In the genomic region with DNA sequence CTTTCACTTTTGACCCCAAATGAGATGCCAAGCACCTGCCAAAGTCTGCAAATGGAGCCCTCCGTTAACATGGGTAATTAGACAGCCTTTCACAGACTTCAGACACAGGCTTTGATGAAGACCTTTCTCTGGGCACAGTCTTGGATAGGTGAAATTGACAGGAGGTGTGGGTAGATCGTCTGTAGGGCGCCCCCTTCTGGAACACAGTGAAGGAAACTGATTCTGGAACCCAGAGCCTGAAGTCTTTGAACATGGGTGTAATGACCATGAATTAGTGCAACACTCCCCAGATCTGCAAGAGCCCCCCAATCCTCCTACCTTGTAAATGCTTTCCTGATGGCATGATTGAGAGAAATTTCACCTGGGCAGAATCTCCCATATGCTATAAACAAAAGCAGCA, we compare ENCODE assay signal across 10 mouse cellular contexts.
A peak's percentile ranks its signal among the peaks of the same experiment; 100 is the strongest.
DNase-seq lines count a peak whose midpoint lies in the region; ATAC-seq lines count a peak whose summit lies in the region.
"Had no signal": no experiment of that assay in that cellular context is flagged by ENCODE, and none has a peak within 500 bp of the region (broad histone marks: within the 10 kb centered on the region; RNA-seq: fewer than 3 reads in every experiment).

No protein-coding gene starts in this region.

- no peaks in the 10 kb centered on the region for H3K9me3 ChIP-seq in hindbrain, embryonic 11.5 days (ENCODE audit: control insufficient read depth, low read length)
- no peaks in the 10 kb centered on the region for H3K9me3 ChIP-seq in hindbrain, embryonic 13.5 days
- H3K9me3 ChIP-seq in embryonic facial prominence, embryonic 10.5 days: no peaks in the 10 kb centered on the region
- H3K9me3 ChIP-seq: liver, embryonic 15.5 days had no signal

- no peak overlapping the region for H3K4me3 ChIP-seq in hindbrain, embryonic 11.5 days (ENCODE audit: low read depth, low read length)
- H3K4me3 ChIP-seq in hindbrain, embryonic 13.5 days: no peak overlapping the region
- H3K4me3 ChIP-seq in embryonic facial prominence, embryonic 10.5 days: no peak overlapping the region
- H3K4me3 ChIP-seq: liver, embryonic 15.5 days had no signal

- WGBS in hindbrain, embryonic 11.5 days: 28% methylated on average over 3 of the region's 3 CpGs
- 28% methylated on average over 3 of the region's 3 CpGs for WGBS in hindbrain, embryonic 13.5 days
- 30% methylated on average over 3 of the region's 3 CpGs for WGBS in embryonic facial prominence, embryonic 10.5 days

- ATAC-seq in hindbrain, embryonic 11.5 days (ENCODE audit: low FRiP score): no peak
- ATAC-seq in hindbrain, embryonic 13.5 days (ENCODE audit: low FRiP score): no peak

- DNase-seq in hindbrain, embryonic 11.5 days (ENCODE audit: low spot score): peak; percentile 13
- peak; percentile 17 for DNase-seq in urinary bladder, postnatal 25 days (ENCODE audit: low spot score)
- DNase-seq in urinary bladder, adult 2 months (ENCODE audit: low spot score): no peak
- DNase-seq in embryonic facial prominence, embryonic 10.5 days (ENCODE audit: low spot score): peak; percentile 27
- no peak for DNase-seq in right cerebral cortex, postnatal 36 days (ENCODE audit: low spot score in 2 of 2)
- no peak for DNase-seq in gastrocnemius, adult 18-20 months (ENCODE audit: low spot score)
- DNase-seq in left cerebral cortex, postnatal 14 days (ENCODE audit: low spot score in 2 of 2): no peak
- DNase-seq: cerebellum, adult 8-10 months had no signal

- no peaks in the 10 kb centered on the region for H3K36me3 ChIP-seq in hindbrain, embryonic 11.5 days (ENCODE audit: control insufficient read depth, insufficient read depth, low read length)
- H3K36me3 ChIP-seq in hindbrain, embryonic 13.5 days: no peaks in the 10 kb centered on the region
- H3K36me3 ChIP-seq in embryonic facial prominence, embryonic 10.5 days (replicated peaks): no peaks in the 10 kb centered on the region
- H3K36me3 ChIP-seq: liver, embryonic 15.5 days had no signal

- intact Hi-C loops in left cerebral cortex, postnatal 14 days (cut with DNase I): loop anchor here (5.0 kb wide), 3 partner anchors 96 to 439 kb away; no protein-coding TSS in a partner anchor

- no peak overlapping the region for H3K27ac ChIP-seq in hindbrain, embryonic 11.5 days (ENCODE audit: low read depth, low read length)
- H3K27ac ChIP-seq in hindbrain, embryonic 13.5 days: no peak overlapping the region
- H3K27ac ChIP-seq in embryonic facial prominence, embryonic 10.5 days (replicated peaks): no peak overlapping the region
- H3K27ac ChIP-seq: liver, embryonic 15.5 days had no signal

- no peak overlapping the region for H3K9ac ChIP-seq in hindbrain, embryonic 11.5 days (ENCODE audit: low read depth, low read length)
- H3K9ac ChIP-seq in hindbrain, embryonic 13.5 days: no peak overlapping the region
- H3K9ac ChIP-seq: liver, embryonic 15.5 days had no signal

- H3K27me3 ChIP-seq in hindbrain, embryonic 11.5 days (ENCODE audit: control insufficient read depth, insufficient read depth, low read length): no peaks in the 10 kb centered on the region
- H3K27me3 ChIP-seq in hindbrain, embryonic 13.5 days: no peaks in the 10 kb centered on the region
- H3K27me3 ChIP-seq in embryonic facial prominence, embryonic 10.5 days (replicated peaks; ENCODE audit: low read depth, poor library complexity, severe bottlenecking): no peaks in the 10 kb centered on the region
- H3K27me3 ChIP-seq: liver, embryonic 15.5 days had no signal

- no peaks in the 10 kb centered on the region for H3K4me1 ChIP-seq in hindbrain, embryonic 11.5 days (replicated peaks; ENCODE audit: control insufficient read depth, insufficient read depth, low read length)
- H3K4me1 ChIP-seq in hindbrain, embryonic 13.5 days (replicated peaks): peaks cover 4% of the 10 kb centered on the region; the same call in 1 of the 2 replicates
- H3K4me1 ChIP-seq in embryonic facial prominence, embryonic 10.5 days: peaks cover 4% of the 10 kb centered on the region; the same call in 1 of the 2 replicates
- H3K4me1 ChIP-seq: liver, embryonic 15.5 days had no signal

- no peak overlapping the region for H3K4me2 ChIP-seq in hindbrain, embryonic 11.5 days (replicated peaks; ENCODE audit: low read depth, low read length)
- no peak overlapping the region for H3K4me2 ChIP-seq in hindbrain, embryonic 13.5 days
- H3K4me2 ChIP-seq: liver, embryonic 15.5 days had no signal

Comparison
In these comparisons a context has a peak if more than half of its experiments do, and no peak if none do; other contexts are left out.
1. DNase-seq: peak in hindbrain, embryonic 11.5 days (single experiment), urinary bladder, postnatal 25 days (single experiment) and embryonic facial prominence, embryonic 10.5 days (single experiment); none in urinary bladder, adult 2 months (single experiment), right cerebral cortex, postnatal 36 days (0 of 2), gastrocnemius, adult 18-20 months (single experiment) and left cerebral cortex, postnatal 14 days (0 of 2).